Mouse (Mus musculus) embryo, embryonic 11.5 days (tissue): ENCODE results near the gene Kcnj12.
A peak's percentile ranks its signal among the peaks of the same experiment; 100 is the strongest.

Experiments used
- DNase-seq: peaks from one replicate; pipeline ENCODE4 v3.0.0-alpha.2; 2012; ENCODE audit warnings: low read depth, low spot score

The Kcnj12 gene

DNA sequence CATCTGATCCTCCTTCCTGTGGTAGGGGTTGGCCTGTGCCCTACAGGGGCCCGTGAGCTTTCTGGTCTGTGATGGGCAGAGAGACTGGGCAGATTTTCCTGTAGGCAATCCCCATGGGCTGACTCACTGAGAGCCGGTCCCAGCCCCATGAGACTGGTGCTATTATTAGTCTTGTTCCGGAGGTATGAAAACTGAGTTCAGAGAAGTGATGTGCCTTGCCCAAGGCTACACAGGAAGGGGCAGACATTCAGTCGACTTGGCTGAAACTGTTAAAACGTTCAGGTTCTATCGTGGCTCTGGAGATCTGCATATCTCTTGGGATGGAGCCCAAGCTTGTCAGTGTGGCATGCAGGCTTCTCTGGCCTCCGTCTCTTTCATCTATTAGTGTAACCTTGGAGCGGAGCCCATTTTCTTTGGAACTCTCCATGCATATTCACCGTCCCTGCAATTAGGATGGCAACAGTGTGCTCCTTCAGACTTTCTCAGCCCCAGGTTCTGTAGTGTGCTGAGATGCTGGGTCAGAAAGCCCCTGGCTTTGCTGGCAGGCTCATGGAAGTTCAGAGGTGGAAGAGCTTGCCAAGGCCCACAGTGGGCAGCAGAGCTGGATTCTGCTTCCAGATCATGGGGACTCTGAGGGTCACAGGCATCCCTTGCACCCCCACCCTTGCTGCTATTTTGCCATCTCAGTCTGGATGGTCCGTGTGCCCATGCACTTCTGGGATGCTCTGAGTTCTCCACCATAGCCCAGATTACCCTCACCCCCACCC lies 37.5 kb downstream of the Kcnj12 start:
- DNase-seq = no peak

DNA sequence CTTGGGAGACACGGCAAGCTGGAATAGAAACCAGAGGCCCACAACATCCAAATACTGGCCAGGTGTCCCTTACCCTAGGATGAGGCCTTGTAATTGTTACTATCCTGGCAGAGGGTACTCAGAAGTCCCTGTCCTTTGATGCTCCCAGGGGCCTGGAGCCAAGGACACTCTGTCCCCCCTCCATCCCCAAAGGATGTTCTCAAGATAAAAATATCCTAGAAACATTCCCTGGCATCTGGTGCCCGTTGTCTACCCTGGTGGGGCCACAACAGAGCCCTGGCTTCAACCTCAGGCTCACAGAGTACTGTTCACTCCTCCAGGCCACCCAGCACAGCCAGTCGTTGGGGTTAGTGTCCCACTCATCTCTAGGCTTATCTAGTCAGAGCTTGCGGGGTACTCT lies 38.3 kb downstream of the Kcnj12 start:
- DNase-seq = no peak

DNA sequence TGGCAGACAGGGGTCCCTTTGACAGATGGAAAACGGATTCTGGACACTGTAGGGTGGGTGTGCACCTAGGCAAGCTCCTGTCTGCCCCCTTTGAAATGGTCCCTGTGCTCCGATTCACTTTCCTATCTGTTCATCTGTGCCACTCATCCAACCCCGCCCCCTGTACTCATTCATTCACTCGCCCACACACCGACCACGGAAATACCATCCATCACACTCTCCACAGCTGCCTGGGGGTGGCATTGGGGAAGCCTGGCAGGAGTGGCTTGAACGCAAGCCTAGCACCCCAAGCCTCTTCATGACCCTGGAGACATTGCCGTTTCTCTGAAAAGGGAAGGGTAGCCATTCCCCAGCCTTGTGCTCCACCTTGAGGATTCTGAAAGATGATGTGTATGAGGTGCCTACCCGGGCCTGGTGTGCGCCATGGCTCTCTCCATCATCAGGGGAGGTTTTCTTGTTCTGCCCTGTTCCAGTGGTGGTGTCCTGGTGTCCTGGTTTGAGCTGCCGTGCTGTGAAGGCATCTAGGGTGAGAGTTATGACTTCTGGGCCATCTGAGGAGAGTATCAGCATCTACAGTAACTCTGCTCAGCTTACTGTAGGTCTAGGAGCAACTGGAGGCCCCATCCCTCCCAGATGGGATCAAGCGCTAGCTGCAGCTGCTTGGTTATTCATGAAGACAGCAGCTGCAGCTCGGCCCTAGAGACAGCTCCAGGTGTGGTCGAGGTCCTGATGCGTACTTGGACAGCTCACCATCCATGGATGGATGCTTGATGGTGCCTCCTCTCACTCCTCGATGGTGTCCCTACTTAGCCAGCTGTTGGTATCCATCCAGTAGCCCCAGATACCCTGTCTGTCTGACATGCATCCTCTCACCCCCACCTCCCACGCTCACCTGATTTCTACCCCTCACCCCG lies 40.4 kb downstream of the Kcnj12 start:
- DNase-seq = no peak

DNA sequence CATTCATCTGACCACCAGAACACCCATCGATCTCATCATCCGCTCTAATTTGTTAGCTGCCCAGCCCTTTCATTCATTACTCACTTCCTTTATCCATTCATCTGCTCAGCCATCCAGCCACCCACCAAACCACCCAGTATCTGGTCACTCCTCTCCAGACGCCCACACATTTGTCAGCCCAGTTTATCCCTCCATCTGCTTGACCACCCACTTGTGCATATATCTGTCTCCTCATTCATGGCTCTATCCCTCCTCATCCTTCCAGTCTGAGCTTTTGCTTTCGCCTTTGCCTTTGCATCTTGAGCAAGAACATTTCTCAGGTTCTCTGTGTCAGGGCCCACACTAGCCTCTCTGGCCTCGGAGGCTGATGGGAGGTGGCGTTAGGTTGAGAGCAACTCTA lies 41.1 kb downstream of the Kcnj12 start:
- no peak for DNase-seq

DNA sequence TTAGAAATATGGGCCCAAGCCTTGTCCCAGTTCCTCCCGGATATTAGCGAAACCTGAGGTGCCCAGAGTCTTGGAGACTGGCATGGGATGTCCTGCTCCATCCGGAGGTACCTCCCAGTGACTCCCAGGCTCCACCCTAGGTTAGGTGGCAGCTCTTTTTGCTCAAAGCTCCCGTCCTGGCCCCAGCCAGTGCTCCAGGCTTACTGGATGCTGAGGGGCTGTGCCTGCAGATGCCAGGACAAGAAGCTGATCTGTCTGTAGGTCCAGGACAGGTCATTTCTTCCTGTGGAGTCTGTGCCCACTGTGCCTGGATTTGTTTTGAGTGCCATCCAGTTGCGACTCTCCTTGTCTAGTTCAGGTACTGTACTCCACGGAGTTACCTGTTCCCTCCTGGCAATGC lies 43.3 kb downstream of the Kcnj12 start:
- no peak for DNase-seq

DNA sequence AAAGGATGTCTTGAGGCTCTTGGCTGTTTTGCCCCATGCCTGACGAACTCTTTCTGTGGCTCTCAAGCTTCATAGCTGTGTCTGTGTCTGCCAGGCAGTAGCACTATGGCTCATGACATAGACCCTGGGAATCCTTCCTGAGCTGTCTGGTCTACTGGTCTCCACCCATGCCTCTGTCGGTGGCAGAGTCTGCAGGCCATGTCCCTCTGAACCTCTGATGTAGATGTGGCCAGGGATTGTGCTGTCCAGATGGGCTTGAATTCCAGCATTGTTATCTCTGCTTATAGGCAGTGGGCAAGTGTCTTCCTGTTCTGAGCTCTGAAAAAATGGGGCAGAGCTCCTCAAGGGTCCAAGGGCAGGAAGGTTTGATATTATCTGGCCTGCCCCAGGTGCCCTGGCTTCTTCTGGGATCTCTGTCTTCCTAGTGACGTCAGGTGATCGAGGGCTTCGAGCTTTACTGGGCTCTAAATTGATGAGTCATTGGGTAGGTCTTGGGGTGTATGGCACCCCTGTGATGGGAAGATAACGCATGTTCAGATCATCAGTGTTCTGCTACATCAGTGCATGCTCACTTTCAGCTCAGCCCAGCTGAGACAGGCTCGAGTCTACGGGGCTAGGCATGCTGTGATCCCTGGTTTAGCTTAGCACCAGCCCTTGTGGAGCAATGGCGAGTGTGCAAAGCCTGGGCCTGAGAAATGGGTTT lies 44.9 kb downstream of the Kcnj12 start:
- no peak for DNase-seq

DNA sequence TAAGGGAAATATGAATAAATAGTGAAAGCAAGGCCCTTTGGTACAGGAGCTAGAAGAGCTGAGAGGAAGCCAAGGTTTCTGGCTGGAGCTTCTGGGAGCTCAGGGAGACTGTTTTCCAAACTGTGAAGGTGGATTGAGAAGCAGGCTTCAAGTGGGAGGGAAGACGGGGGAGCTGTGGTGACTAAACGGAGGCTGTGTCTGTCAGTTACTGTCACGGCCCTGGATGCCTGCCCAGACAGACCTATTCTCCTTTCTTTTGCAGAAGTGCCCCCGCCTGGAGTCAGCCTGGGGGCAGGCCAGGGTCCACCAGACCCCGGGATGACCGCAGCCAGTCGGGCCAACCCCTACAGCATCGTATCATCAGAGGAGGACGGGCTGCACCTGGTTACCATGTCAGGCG lies 46.5 kb downstream of the Kcnj12 start:
- no peak for DNase-seq

DNA sequence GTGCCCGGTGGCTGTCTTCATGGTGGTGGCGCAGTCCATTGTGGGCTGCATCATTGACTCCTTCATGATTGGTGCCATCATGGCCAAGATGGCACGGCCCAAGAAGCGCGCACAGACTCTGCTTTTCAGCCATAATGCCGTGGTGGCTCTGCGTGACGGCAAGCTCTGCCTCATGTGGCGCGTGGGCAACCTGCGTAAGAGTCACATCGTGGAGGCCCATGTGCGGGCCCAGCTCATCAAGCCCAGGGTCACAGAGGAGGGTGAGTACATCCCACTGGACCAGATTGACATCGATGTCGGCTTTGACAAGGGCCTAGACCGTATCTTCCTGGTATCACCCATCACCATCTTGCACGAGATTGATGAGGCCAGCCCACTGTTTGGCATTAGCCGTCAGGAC lies 47.3 kb downstream of the Kcnj12 start:
- no peak for DNase-seq

DNA sequence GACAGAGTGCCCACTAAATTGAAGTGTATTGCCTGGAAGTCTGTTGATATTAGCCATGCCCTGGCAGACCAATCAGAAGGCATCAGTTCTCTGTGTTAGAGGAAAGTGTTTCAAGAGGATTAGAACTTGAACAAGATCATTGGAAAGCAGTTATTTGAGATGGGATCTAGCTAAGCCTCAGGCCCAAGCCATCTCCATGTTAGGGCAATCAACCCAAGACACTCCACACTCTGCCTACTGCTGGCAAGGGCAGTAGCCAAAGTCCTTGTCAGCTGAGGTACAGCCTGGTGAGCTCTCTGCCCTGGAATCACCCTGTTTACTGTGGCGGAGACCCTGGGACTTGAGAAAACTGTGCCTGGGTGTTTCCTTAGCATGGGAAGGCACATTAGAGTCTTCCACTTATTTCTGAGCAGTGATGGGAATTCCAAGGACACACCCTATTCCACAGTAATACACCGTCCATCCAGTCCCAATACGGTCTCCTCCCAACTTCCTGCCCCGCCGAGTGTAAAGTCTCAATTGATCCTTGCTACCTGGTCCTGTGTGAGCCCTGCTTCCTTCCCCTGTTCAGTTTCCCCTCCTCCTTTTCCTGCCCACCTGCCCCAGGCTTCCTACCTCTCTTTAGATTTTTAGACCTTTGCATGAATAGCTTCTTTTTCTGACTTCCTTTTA lies 52.4 kb downstream of the Kcnj12 start:
- DNase-seq = no peak

DNA sequence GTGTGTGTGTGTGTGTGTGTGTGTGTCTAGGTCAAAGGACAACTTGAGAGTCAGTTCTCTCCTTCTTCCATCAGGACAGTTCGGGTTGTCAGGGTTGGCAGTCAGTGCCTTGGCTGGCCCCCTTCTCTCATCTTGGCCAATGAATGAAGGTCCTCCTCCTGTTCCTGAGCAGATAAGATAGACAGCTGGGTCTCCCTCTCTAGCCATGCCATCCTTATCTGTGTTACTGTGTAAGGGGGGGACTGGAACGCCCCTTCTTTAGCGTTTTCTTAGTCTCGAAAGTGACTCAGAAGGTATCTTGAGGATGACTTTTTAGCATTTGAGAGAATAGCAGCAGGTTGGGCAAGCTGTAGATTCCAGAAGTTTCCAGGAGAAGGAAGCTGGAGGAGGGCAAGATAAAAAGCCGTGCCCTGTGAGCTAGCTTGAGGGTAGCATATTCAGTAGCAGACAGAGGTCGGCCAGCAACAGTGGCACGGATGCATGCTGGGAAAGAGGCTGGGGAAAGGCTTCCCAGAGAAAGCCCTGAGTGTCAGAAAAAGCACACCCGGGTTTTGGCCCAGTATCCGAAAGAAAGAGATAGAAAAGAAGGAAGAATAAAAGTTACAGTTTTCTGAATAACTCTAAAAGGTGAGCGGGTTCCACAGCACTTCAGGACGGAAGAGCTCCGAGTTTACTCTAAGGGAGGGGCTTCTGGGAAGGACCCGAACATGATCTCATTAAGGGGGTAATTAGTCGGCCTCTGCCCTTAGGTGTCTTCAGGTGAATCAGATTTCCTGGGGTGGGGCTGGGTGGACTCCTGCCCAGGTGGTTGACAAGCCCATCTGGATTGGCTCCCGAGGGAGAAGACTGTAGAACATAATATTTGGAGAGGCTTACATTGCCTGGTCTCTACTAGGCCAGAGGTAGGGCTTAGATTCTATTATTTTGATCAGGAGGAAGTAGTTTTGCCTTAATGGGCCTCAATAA lies 53.3 kb downstream of the Kcnj12 start:
- DNase-seq = no peak

DNA sequence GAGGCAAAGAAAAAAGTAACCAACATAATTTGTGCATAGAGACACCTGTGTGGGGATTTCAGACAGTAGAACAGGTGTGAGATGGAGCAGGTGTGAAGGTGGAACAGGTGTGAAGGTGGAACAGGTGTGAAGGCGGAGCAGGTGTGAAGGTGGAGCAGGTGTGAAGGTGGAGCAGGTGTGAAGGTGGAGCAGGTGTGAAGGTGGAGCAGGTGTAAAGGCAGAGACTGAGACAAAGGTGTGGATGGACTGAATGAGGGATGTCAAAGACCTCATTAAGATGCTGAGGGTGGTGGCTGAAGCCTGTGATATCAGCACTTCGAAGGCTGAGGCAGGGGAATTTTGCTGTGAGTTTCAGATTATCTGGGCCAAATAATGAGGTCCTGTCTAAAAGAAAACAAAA lies 59.3 kb downstream of the Kcnj12 start:
- DNase-seq = no peak

DNA sequence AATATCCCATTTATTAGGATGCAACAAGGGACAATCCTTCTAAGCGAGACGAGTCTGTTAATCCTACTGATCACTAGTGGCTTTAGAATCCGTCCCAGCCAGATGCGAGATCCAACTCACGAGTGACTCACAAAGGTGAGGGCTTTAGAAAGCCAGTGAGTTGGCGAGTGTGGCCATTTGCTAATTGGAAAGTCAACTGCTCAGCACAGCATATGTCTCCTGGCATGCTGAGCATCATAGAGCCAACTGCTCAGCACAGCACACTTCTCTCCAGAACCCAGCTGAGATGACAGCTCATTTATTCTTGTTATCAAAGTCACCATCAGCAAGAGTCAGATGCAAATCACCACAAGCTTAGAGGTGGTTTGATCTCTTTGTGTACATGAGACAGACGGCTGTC lies 67.8 kb downstream of the Kcnj12 start:
- DNase-seq = no peak

DNA sequence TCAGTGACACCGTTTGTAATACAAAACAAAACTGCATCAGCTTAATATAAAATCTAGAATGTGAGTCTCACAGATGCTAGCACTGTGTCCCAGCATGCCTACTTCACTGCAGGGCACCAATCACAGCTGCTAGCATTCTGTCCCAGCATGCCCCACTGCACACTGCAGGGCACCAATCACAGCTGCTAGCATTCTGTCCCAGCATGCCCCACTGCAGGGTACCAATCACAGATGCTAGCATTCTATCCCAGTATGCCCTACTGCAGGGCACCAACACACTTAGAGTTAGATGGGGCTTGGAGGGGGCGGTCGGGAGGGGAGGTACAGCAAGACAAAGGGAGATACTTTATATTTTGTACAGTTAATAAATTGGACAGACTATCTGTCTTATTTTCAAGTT lies 68.8 kb downstream of the Kcnj12 start:
- no peak for DNase-seq

DNA sequence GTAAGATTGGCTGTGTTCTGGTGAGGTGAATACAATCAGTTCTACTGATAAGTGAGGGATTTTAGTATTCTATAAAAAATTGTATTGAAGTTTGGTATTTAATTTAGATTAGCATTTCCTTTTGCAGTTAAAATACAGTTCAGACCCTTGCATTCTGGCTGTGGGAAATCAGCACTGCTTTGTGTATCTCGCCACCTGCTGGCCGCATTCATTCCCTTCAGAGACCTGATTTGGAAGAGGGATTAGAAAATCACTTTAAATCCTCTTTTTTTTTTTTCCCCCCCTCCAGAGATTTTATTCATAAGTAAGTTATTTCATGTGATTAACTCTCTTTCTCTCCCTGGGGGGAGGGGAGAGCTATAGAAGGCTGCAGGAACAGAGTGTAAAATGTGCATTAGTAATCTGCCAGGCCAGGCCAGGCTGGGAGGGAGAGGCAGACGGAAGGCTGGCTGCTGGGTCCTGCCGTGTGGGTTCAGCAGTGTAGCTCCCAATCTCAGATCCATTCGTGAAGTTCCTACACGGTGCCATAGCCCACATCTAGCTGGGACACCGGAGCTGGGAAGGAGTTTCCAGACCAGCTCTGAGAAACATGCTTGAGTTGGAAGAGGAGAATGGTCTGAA lies 69.4 kb downstream of the Kcnj12 start:
- DNase-seq = peak; percentile 54

DNA sequence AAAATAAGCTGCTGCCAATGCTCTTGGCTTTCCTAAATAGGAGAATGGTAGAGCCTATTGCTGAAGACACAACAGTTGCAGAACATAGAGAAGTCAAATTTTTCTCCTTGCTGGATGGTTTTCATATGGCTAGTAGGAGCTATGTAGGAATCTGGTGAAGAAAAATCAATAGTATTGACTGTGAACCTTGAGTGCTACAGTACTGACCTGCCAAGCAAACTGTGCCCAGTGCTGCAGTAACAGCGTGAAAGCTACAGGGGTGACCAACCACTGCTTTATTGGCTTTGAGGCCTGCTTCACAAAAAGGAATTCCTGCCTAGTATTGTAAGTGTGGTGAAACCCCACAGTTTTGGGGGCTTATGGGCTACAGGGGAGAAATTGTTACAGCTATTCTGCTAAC lies 75.7 kb downstream of the Kcnj12 start:
- no peak for DNase-seq

DNA sequence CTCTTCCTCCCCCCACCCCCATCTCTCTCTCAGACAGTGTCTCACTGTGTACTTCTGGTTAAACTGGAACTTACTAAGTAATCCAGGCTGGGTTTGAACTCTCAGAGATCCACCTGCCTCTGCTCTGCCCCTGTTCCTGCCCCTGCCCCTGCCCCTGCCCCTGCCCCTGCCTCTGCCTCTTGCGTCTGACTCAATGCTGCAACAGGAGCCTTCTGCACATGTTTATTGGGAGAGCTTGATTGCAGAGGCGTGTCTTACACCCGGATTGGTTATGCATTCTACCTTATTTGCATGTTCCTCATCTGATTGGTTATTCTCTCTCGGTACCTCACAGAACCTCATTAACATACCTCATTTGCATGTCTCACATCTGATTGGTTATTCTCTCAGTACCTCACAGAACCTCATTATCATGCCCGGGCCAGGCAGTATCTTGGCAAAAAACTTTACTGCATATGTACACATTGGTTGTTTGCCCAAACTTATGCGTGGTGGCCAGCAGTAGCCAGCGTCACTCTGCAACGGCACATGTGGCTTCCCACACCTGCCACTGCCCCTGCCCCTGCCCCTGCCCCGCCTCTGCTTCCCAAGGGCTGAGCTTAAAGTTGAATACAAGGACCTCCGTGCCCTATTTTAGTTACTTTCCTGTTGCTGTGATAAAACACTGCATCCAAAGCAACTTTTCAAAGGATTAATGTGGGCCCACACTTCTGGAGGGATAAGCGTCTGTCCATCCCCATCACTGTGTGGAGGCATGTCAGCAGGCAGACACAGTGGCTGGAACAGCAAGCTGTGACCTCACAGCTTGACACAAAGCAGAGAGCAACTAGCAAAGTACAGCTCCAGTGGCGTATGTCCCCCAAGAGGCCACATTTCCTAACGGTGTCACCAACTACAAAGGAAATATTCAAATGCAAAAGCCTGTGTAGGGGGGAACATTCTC lies 80.3 kb downstream of the Kcnj12 start:
- no peak for DNase-seq

DNA sequence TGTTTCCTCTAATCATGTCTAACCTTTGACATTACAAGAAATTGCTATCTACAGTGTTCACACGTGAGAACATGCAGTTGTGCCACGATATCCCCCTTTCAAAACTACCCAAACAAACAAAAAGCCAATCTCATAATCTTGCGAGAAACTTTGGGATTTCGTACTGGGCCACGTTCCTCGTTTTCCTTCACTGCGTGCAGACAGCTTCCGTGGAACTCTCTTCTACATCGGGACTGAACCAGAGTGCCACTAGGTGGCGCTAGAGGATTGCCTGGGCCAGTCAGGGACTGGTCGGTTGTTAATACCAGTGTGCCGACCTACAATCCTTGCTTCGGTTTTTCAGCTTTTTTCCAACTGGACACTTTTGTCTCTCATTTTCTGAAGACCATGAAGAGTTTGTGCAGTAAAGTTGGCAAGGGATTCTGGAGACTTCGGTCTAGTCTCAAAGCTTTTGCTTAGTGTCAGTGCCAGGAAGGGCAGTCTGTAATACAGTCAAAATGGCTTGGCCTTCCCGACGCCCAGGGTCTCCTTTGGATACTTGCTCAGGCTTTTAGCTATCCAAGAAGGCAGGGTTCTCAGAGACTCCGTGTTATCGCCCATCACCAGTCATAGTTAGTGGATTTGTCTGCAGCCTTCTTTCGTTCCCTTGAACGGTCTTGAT lies 82.0 kb downstream of the Kcnj12 start:
- DNase-seq = peak; percentile 87

DNA sequence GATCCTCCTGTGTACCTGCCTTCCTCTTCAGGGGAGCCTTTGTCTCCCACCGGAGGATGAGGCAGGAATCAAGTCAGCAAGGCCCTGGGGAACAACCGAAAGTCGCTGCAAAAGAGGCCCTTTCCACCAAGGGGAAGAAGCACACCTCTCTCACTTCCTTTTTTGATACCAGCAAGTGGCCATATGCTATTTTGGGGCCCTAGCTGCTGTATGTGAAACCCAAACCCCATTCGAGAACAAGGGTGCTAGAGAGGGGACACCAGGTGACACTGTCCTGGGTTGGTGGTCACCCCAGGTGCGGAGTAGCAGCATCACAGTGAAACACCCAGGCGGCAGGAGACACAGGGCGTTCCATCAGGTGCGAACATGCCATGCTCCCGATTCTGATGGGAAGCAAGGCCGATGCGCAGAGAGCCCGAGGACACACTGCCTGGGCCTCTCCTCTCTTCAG lies 86.6 kb downstream of the Kcnj12 start:
- no peak for DNase-seq
